Mouse (Mus musculus) intestine, embryonic 16.5 days (tissue): ENCODE data around the gene Nup160. TPM values are rescaled to one million over a fixed set of nuclear protein-coding genes. Genes with fewer than 3 reads are reported as not detected.

Source experiments
- ATAC-seq: fragments of 200-750 bp; cut with Nextera tagmentation; 2 replicates; pipeline ENCODE4 v1.8.0; 2017; ENCODE audit warnings: moderate TSS enrichment, moderate library complexity
- H3K27ac ChIP-seq: fragments of 300-500 bp; sonication (generic); 2 replicates; pipeline ENCODE4 v1.5.1; 2014; ENCODE audit warnings: mild to moderate bottlenecking, low read length
- H3K27me3 ChIP-seq: fragments of 300-500 bp; sonication (generic); replicated peaks from 2 replicates; pipeline ENCODE4 v1.6.1; 2014; ENCODE audit warnings: low read length, control low read depth, mixed read lengths; ENCODE audit not compliant: control insufficient read depth, insufficient read depth
- H3K36me3 ChIP-seq: fragments of 300-500 bp; sonication (generic); 2 replicates; pipeline ENCODE4 v1.6.1; 2014; ENCODE audit warnings: low read length, control low read depth; ENCODE audit not compliant: control insufficient read depth, insufficient read depth
- H3K4me1 ChIP-seq: fragments of 300-500 bp; sonication (generic); 2 replicates; pipeline ENCODE4 v1.6.1; 2014; ENCODE audit warnings: low read length, control low read depth, mixed read lengths; ENCODE audit not compliant: control insufficient read depth, insufficient read depth
- H3K4me2 ChIP-seq: fragments of 300-500 bp; sonication (generic); 2 replicates; pipeline ENCODE4 v1.6.1; 2014; ENCODE audit warnings: low read depth, low read length, control low read depth
- H3K4me3 ChIP-seq: fragments of 300-500 bp; sonication (generic); 2 replicates; pipeline ENCODE4 v1.5.1; 2014; ENCODE audit warnings: mild to moderate bottlenecking, low read length
- H3K9ac ChIP-seq: fragments of 300-500 bp; sonication (generic); 2 replicates; pipeline ENCODE4 v1.6.1; 2014; ENCODE audit warnings: low read depth, low read length
- H3K9me3 ChIP-seq: fragments of 300-500 bp; sonication (generic); 2 replicates; pipeline ENCODE4 v1.6.1; 2016; ENCODE audit warnings: low read length, control low read depth; ENCODE audit not compliant: control insufficient read depth
- WGBS: fragments of 180-500 bp; shearing (Covaris S2); extraction: QIAGEN DNeasy Blood & Tissue Kit; methylation state at CpG from one replicate; pipeline ENCODE4 v1.1.7; 2014; 5-methylcytosine and 5-hydroxymethylcytosine counted together
- polyA plus RNA-seq: library from polyadenylated mRNA; unstranded; fragments of >200 nt; fragmentation: Nextera tagmentation; extraction: Ambion mirVana; gene quantifications from 2 replicates; pipeline ENCODE4 v1.2.1, GENCODE M21; 2015

The Nup160 gene
- polyA plus RNA-seq, 1 experiment from 2014 or later, result 34.2 TPM

- 96% methylated on average over 3 of the region's 3 CpGs for WGBS
- H3K9me3 ChIP-seq, result no peaks in the 10 kb centered on the region
- no peaks in the 10 kb centered on the region for H3K27me3 ChIP-seq
- no peak overlapping the region for H3K4me2 ChIP-seq
- peaks cover 15% of the 10 kb centered on the region for H3K36me3 ChIP-seq
- no peaks in the 10 kb centered on the region for H3K4me1 ChIP-seq
- ATAC-seq, result no peak
- H3K4me3 ChIP-seq, result no peak overlapping the region
- H3K9ac ChIP-seq, result no peak overlapping the region
- no peak overlapping the region for H3K27ac ChIP-seq
Observed at GRCm38 (mm10) chr2:90726818-90727217, 49.8 kb downstream of the Nup160 start.

GRCm38 (mm10) chr2:90735326-90735725 is 58.3 kb downstream of the Nup160 start:
- H3K9me3 ChIP-seq, result no peaks in the 10 kb centered on the region
- no peak overlapping the region for H3K9ac ChIP-seq
- no peaks in the 10 kb centered on the region for H3K4me1 ChIP-seq
- ATAC-seq, result no peak
- peaks cover 3% of the 10 kb centered on the region for H3K36me3 ChIP-seq
- no peaks in the 10 kb centered on the region for H3K27me3 ChIP-seq
- WGBS, result 90% methylated on average over 11 of the region's 11 CpGs
- H3K4me3 ChIP-seq, result no peak overlapping the region
- H3K27ac ChIP-seq, result no peak overlapping the region
- H3K4me2 ChIP-seq, result no peak overlapping the region

DNA sequence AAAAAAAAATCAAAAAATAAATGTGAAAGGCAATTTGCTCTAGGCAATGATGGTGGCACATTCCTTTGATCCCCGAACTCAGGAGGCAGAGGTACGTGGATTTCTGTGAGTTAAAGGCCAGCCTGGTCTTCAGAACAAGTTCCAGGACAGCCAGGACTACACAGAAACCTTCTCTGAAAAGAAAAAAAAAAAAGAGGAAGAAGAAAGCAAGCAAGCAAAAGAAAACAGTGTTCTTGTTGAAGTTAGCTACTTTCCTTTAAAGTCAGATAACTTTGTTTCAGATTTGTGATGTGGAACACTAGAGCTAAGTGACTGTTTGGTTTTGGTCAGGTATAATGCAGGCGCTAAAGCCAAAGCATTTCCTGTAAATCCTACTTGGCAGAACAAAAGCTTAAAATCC is 61.8 kb downstream of the Nup160 start:
- H3K4me1 ChIP-seq, result no peaks in the 10 kb centered on the region
- no peaks in the 10 kb centered on the region for H3K9me3 ChIP-seq
- H3K36me3 ChIP-seq, result peaks cover 3% of the 10 kb centered on the region; the same call in 1 of the 2 replicates
- H3K4me2 ChIP-seq, result no peak overlapping the region
- no peaks in the 10 kb centered on the region for H3K27me3 ChIP-seq
- no peak overlapping the region for H3K27ac ChIP-seq
- WGBS, result 90% methylated on average over 3 of the region's 3 CpGs
- H3K9ac ChIP-seq, result no peak overlapping the region
- no peak for ATAC-seq
- H3K4me3 ChIP-seq, result no peak overlapping the region

DNA sequence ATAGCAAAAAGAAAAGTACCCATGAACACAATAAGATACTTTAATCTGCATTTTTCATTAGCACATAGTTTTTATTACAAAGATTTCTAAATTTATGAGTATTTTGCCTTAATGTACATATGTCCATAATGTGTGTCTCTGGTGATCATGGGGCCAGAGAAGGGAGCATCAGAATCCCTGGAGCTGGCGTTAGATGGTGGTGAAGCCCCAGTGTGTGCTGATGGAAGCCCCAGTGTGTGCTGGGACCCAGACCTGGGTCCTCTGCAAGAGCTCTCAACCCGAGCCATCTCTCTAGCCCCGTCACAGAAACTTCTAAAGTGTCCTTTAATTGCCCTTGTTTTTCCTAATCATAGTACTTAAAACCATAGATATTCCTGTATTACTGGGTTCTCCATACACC is 62.3 kb downstream of the Nup160 start:
- no peak for ATAC-seq

DNA sequence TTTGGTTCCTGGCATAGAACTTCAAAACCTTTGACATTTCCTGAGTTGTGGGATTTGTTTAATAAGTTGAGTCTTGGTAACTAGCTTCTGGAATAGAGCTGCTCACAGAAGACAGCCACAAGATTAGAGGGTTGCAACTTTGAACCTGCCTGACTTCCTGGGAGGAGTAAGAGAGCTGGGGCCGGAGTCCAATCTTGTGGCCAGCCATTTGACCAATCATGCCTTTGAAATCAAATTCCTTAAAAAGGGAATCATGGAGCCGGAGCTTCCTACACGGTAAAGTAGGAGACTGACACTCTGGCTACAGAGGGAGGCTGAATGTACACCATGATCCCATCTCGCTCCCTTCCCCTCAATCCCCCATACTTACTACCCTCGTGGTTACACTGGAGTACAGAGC is 62.9 kb downstream of the Nup160 start:
- H3K4me2 ChIP-seq, result no peak overlapping the region
- H3K9me3 ChIP-seq, result no peaks in the 10 kb centered on the region
- peak; percentile 70 for ATAC-seq
- WGBS, result 76% methylated on average over 5 of the region's 5 CpGs
- no peaks in the 10 kb centered on the region for H3K27me3 ChIP-seq
- H3K36me3 ChIP-seq, result peaks cover 3% of the 10 kb centered on the region; the same call in 1 of the 2 replicates
- no peak overlapping the region for H3K4me3 ChIP-seq
- no peak overlapping the region for H3K9ac ChIP-seq
- H3K4me1 ChIP-seq, result no peaks in the 10 kb centered on the region
- H3K27ac ChIP-seq, result no peak overlapping the region

More for the DNA sequence above, 62.3 kb downstream of the Nup160 start:
- Histone ChIP-seq H3K4me2 (no peak overlapping the region), H3K9ac (no peak overlapping the region), H3K27me3 (no peaks in the 10 kb centered on the region), H3K36me3 (peaks cover 3% of the 10 kb centered on the region; the same call in 1 of the 2 replicates), H3K4me1 (no peaks in the 10 kb centered on the region), H3K4me3 (no peak overlapping the region), H3K9me3 (no peaks in the 10 kb centered on the region), H3K27ac (no peak overlapping the region)
- WGBS, result 93% methylated on average over 3 of the region's 3 CpGs

DNA sequence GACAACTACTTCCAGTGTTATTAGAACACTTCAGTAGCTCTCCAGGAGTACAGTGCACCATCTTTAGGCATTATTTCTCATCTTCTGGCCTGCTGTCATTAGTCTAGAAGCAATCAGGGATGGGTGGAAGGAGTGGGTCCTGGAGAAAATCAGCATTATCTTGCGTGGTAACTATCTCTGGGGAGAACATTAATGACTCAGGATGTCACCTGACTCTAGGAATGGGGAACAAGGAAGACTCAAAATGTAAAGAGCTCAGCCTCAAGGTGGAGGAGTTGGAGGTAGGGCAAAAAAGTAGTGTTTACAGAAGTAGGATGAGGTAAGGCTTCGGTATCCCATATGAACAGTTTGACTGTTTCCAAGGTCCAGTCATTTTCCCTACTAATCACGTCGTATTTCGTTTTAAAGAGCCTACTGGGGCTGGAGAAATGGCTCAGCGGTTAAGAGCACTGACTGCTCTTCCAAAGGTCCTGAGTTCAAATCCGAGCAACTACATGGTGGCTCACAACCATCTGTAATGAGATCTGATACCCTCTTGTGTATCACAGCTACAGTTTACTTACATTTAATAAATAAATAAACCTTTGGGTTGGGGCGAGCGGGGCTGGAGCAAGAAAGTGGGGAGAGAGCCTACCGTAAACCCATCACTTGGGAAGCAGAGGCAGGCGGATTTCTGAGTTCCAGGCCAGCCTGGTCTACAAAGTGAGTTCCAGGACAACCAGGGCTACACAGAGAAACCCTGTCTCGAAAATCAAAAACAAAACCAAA is 67.5 kb downstream of the Nup160 start:
- ATAC-seq, result 0 out of 2 replicates have a peak, but pooled peaks have one; percentile 0
- WGBS, result 55% methylated on average over 12 of the region's 12 CpGs
- Histone ChIP-seq H3K4me1 (peaks cover 6% of the 10 kb centered on the region), H3K9me3 (no peaks in the 10 kb centered on the region), H3K36me3 (no peaks in the 10 kb centered on the region), H3K27me3 (no peaks in the 10 kb centered on the region), H3K4me3 (peak overlapping the region; percentile 40), H3K4me2 (peak overlapping the region; percentile 60), H3K27ac (peak overlapping the region; percentile 81), H3K9ac (peak overlapping the region; percentile 50)

- peak within 1 kb of the TSS; percentile 67 for H3K4me2 ChIP-seq
- no peaks in the 10 kb centered on the region for H3K36me3 ChIP-seq
- peak; percentile 99 for ATAC-seq
- no peaks in the 10 kb centered on the region for H3K27me3 ChIP-seq
- H3K9ac ChIP-seq, result peak within 1 kb of the TSS; percentile 97
- peaks cover 10% of the 10 kb centered on the region for H3K4me1 ChIP-seq
- H3K4me3 ChIP-seq, result peak within 1 kb of the TSS; percentile 88
- no peaks in the 10 kb centered on the region for H3K9me3 ChIP-seq
- H3K27ac ChIP-seq, result peak within 1 kb of the TSS; percentile 97
- under 1% methylated on average over 43 of the region's 44 CpGs for WGBS
Observed at GRCm38 (mm10) chr2:90745053-90745678, 68.2 kb downstream of the Nup160 start, which contains the start of gene Fnbp4. TSS of gene Fnbp4 (plus strand) at chr2:90745370.

DNA sequence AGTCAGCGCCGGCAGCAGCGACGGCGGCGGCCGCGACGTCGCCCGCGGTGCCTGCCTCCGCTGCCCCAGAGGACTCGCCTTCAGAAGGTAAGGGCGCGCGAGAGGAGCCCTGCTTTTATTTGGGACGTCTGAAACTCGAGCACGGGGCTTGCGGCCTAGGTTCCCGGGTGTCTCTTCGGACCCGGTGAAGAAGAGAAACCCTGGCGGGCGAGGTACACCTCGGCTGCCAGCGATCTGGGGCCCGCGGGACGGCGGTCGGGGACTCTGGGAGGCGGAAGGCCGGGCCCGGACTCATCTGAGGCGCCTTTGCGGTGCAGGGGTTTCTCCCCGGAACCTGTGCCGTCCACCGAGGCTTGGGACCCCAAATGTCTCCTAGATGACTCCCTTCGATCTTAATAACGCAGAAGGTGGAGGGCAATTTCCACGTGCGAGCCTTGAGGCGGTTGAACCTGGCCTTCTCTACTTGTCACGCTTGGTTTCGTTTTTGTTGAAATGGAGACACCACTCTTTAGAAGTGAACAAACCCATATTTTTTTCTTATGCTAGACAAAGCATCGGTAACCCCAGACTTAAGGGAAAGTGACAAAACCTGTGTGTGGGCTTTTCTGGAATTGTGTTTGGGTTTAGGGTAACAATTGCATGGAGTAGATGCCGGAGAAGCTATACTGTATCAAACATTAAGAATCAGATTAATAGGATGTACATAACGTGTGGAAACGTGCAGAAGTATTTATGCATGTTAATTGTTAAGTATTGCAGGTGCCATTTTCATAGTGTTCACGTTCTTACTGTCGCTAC is 68.9 kb downstream of the Nup160 start:
- ATAC-seq, result peak; percentile 62
- Histone ChIP-seq H3K4me2 (peak overlapping the region; percentile 67), H3K4me1 (peaks cover 10% of the 10 kb centered on the region), H3K27me3 (no peaks in the 10 kb centered on the region), H3K4me3 (peak overlapping the region; percentile 88), H3K36me3 (no peaks in the 10 kb centered on the region), H3K9me3 (no peaks in the 10 kb centered on the region), H3K9ac (peak overlapping the region; percentile 97), H3K27ac (peak overlapping the region; percentile 97)
- under 1% methylated on average over 54 of the region's 54 CpGs for WGBS

DNA sequence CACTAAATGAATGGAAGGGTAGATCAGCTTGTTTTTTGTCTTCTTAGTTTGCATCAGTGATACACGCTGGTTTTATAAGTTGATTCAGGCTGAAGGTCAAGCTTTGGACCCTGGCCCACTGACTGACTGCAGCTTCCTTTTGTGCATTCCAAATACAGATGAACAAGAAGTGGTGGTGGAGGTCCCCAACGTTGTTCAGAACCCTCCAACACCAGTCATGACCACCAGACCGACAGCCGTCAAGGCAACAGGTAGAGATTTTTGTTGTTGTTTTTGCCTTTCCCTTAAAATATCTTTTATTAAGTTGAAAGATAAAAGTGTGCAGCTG is 69.5 kb downstream of the Nup160 start:
- ATAC-seq, result no peak
- H3K9ac ChIP-seq, result peak overlapping the region; percentile 97
- peak overlapping the region; percentile 67 for H3K4me2 ChIP-seq
- H3K4me3 ChIP-seq, result peak overlapping the region; percentile 88
- H3K9me3 ChIP-seq, result no peaks in the 10 kb centered on the region
- no peaks in the 10 kb centered on the region for H3K27me3 ChIP-seq
- H3K27ac ChIP-seq, result no peak overlapping the region
- no peaks in the 10 kb centered on the region; the same call in 1 of the 2 replicates for H3K36me3 ChIP-seq
- peaks cover 10% of the 10 kb centered on the region for H3K4me1 ChIP-seq
- 10% methylated on average over 4 of the region's 4 CpGs for WGBS
